Mouse (Mus musculus): Measurements from ENCODE around the gene Cpa2.

- TF ChIP-seq CTCF (IDR thresholded peaks at IDR 0.05; ENCODE audit: control insufficient read depth, insufficient read depth, insufficient read length) (no peak), MAX (IDR thresholded peaks at IDR 0.05) (no peak), USF1 (IDR thresholded peaks at IDR 0.05; ENCODE audit: low read depth) (no peak), MYOG (IDR thresholded peaks at IDR 0.05; ENCODE audit: control insufficient read depth, extremely low read depth, insufficient read length) (no peak), MYOD1 (IDR thresholded peaks at IDR 0.05; ENCODE audit: control insufficient read depth, insufficient read length, low read depth) (no peak), FOSL1 (IDR thresholded peaks at IDR 0.05; ENCODE audit: insufficient read depth, low read length, poor library complexity, severe bottlenecking) (no peak), CEBPB (IDR thresholded peaks at IDR 0.05; ENCODE audit: low read depth) (no peak)
These were observed 12.1 kb downstream of the Cpa2 start for GRCm38 (mm10) chr6:30553381-30554010.
